Mouse (Mus musculus) left cerebral cortex, postnatal 14 days (tissue): ENCODE data around the gene Kirrel. TPM values are rescaled to one million over a fixed set of nuclear protein-coding genes. Genes with fewer than 3 reads are reported as not detected.

ENCODE experiments used
- DNase-seq, 2 experiments: peaks; one replicate each; pipeline ENCODE4 v3.0.0; 2021 to 2022; ENCODE audit warnings: low spot score in 2 of 2, mixed read lengths in 1 of 2
- intact Hi-C: fragments of 180-260 bp; cut with DNase I; formaldehyde crosslinking; loops from one replicate; pipeline ENCODE4 v1.15.1; 2025
- long read RNA-seq, 2 experiments: library from polyadenylated mRNA; stranded (forward); transcript quantifications; one replicate each; pipeline ENCODE4 v2.0.0; 2021
- total RNA-seq, 2 experiments: library from RNA; stranded (reverse); gene quantifications; 2 replicates each; pipeline ENCODE4 v1.2.3; 2021

The Kirrel gene
- total RNA-seq = 1 to 10 TPM; 4.2 to 5.2 TPM
- long read RNA-seq, experiment 1 = 0 reads
- long read RNA-seq, experiment 2, partial matches to known transcripts = 0 of 1 reads
- long read RNA-seq, experiment 2, other reads (novel, unspliced or antisense) = 1 of 1 reads

DNA sequence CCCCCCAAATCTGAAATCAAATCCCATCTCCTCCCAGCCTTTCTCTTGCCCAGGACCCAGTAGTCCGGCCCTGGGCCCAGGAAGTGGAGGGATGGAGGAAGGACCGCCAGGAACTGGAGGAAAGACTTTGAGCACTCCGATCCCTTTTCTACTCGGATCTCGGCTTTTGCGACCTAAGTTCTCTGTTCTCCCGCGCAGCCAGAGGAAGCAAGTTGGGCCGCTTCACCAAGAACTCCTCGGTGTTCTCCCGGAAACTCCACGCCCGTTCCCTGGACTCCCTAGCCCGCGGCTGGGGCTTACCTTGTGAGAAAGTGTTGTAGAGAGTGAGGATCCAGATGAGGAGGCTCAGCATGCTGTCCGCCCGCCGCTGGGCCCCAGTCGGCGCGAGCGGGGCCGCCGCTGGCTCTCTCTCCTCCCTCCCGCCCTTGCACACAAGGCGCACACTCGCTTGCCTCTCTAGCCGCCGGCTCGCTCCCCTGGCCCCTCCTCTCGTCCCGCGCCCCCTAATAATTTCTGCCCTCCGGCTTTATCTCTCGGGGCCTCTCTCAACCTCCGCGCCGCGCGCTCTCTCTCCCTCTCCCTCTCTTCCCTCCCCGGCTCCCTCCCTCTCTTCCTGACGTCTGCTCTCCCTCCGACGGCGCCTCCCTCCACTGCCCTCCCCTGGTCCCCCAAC is at the start of gene Kirrel:
Gene Kirrel, minus strand, starts transcription at position 652 of the 673 bp plus-strand sequence.
- intact Hi-C loops = no loop called here
- peak in 1 of 2 experiments; percentile 62 for DNase-seq

DNA sequence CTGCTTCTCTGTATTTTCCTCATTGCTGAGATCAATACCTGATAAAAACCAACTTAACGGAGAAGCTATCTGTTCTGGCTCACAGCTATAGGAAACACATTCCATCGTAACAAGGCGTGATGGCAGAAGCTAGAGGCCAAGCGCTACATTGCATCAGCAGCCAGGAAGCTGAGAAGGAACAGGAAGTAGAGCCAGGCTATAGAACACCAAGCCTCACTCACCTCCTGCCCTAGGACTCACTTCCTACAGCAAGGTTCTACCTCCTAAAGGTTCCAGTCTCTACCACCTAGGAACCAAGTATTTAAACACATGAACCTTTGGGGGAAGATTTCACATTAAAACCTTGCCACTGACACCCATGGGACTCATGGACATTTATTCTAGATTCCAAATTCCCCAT is 49.1 kb upstream of the Kirrel start:
- intact Hi-C loops = no loop called here

DNA sequence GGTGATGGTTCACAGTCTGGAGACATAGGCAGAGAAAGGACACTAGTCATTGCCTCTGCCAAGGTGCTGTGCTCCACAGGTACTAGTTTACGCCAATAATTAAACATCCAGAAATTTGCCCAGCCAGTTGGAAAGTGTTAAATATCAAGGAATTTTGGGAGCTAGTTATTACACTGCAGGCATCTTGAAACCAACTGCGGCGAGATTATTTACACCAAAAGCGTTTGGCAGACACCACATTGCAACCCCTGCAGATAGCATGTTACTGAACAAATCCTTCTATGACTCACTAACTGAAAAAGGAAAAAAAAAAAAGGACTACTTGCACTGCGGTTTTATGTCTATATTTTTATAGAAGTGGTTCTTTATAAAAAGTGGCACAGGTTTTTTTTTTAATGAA is 47.8 kb upstream of the Kirrel start:
- DNase-seq = no peak
- intact Hi-C loops = no loop called here

More for the DNA sequence above, 49.1 kb upstream of the Kirrel start:
- DNase-seq = no peak

DNA sequence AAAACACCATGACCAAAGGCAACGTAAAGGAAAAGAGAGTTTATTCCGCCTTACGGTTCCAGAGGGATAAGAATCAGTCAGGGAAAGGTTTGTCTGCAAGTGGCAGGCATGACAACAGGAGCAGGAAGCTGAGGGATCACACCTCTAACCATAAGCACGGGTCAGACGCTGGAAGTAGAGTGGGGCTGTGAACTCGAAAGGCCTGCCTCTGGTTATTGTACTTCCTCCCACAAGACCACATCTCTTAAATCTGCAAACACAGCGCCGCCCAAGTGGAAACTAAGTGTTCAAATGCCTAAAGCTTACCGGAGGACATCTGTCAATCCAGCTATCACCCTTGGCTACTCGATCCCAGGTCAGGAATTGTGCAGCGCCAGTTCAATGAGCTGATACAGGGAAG is 40.6 kb upstream of the Kirrel start:
- DNase-seq = no peak
- intact Hi-C loops = no loop called here

DNA sequence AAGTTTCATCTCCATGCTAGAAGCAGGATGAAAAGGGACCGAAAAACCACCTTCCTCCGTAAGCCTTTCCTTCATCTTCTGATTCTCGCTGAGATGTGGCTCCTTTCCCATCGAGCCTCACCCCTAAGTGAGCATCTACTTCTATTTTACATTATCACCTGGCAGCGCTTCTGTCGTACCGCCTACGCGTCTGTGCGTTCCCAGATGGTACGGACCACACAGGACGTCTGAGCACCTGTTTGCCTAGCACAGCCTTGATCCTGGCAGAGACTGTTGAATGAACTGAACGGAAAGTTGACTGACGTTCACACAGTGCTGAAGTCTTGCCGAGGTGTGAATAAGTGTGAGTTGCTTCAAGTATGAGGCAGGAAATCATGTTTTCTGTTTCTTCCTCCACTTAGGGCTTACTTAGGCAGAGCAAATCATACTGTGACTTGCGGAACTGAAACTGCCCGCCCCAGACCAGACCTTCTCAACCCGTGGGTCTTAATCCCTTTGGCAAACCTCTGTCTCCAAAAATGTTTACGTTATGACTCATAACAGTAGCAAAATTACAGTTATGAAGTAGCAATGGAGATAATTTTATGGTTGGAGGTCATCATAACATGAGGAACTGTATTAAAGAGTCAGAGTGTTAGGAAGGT is 39.8 kb upstream of the Kirrel start:
- DNase-seq = peak; percentile 18 to 37
- intact Hi-C loops = no loop called here

DNA sequence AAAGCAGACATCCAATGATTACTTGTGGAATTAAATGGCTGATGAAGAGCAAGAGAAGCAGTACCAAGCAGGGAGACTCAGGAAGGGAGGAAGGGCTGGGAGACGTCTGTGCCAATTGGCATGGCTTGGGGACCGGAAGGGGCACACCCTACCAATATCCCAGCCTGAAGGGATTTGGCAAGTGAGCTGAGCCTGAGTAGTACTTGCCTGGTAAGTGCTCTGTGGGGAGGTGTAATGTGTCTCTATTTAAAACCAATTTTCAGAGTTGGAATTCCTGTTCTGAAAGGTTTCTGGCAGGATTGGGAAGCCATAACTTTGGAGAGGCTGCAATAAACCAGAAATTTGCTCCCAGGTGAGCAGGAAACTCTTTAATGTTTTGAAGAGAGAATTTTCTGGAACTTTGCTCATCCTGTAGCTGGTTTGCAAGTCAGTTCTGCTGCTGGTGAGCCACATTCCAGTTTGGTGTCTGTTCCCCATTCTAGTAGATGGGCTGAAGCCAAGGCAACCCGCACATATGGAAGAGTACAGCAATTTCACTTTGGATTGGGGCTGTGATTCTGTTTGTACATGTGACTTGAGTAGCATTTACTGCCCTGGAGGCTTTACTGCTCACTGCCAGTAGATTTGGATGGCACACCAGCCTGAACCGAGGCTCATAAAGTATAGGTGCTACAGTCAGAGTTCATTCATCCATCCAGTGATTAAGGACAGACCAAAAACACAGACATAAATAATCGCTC is 32.0 kb upstream of the Kirrel start:
- DNase-seq = no peak
- intact Hi-C loops = no loop called here

DNA sequence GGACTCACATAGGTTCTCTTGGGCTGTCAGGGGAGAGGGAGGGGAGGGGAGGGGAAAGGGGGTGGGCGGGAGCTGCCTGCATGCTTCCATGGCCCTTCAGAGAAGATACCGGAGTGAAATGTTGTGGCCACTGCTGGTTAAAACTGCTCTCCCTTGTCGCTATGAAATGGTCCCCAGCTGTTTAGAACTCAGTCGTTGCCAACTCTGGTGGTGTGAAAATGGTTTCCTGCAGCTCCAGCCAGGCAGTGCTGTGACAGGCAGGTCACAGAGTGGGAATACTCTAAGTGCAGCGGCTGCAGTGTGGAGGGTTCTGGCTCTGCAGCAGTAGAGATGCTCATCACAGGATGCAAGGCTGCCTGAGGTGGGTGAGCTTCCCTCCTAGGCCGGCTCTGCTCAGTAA is 22.1 kb upstream of the Kirrel start:
- DNase-seq = no peak
- intact Hi-C loops = no loop called here

DNA sequence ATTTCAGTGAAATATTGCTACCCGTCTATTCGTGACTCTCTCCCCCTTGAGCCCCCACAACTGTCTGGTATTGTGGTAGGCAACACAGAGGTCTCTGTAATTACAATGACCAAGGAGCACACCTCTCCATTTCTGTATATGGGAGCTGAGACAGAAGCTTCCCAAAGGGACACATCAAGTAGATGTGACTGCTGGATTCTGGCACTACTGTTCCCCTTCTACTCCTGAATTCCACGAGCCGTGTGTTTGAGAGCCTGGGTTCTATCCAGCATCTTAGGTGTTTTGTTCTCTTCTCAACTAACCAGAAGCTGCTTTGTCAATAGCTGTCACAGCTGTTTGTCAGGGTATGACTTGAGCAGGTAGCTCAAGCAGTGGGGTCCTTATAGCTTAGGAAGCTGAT is 20.5 kb upstream of the Kirrel start:
- no peak for DNase-seq
- intact Hi-C loops = no loop called here

DNA sequence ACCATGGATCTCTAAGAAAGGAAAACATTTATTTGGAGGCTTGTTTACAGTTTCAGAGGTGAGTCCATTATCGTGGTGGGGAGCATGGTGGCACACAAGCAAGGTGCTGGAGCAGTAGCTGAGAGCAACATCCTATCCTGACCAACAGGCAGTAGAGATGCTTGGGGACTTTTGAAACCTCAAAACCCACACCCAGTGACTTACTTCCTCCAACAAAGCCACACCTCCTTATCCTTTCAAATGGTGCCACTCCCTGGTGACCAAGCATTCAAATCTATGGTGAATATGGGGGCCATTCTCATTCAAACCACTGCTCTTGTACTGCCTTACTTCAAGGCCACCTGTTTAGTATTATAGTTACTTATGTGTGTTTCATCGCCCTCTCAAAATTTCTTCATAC is 20.0 kb upstream of the Kirrel start:
- no peak for DNase-seq
- intact Hi-C loops = no loop called here

DNA sequence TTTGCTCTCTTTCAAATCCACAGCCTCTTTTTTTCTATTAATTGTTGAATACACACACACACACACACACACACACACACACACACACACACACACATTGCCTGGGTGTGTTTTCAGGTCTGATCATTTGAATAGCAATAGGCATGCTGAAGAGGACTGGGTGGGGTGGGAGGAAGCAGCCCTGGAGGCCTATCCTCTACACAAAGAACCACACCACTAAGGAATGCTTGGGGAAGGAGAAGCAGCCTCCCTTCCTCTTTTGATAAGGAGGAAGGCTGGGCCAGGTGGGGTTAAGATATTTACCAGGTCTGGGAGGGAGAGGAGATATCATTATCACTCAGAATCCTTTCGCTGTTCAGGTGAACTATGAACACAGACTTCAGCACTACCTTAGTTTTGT is 19.2 kb upstream of the Kirrel start:
- intact Hi-C loops = no loop called here
- no peak for DNase-seq

DNA sequence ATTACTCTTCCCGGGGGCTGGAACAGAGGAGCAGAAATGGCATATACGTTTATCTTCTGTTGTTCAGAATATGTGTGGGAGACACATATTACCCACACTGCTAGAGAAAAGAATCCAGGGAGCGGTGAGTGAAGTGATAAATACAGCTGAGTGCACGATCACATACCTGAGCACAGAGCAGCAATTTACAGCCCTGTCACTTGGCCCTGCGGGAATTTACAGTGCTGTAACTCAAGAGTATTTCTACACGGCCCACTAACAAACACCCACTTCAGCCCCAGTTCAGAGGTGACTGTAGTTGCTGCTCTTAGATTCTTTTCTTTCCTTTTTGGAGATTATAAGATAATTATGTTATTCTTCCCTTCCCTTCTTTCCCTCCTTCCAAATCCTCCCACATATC is 18.8 kb upstream of the Kirrel start:
- intact Hi-C loops = no loop called here
- no peak for DNase-seq

DNA sequence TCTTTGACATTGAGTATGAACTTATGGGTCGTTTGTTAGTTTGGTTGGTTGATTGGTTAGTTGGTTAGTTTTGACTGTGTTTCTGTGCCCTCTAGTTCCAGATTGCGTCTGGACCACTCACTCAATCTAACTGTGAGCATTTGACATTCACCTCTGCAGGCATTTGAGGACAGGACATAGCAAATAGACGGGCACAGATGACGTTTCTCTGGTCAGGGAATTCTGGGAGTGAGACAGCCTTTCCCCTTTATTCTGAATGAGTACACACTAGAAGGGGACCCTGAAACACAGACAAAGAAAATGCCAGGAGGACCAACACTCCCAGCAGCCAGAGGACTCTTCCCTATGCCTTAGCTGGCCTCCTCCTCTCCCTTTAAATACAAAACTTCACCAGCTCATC is 2.1 kb upstream of the Kirrel start:
- no peak for DNase-seq
- intact Hi-C loops = loop anchor here (5.0 kb wide), 1 partner anchor 144 kb away; no protein-coding TSS in a partner anchor

DNA sequence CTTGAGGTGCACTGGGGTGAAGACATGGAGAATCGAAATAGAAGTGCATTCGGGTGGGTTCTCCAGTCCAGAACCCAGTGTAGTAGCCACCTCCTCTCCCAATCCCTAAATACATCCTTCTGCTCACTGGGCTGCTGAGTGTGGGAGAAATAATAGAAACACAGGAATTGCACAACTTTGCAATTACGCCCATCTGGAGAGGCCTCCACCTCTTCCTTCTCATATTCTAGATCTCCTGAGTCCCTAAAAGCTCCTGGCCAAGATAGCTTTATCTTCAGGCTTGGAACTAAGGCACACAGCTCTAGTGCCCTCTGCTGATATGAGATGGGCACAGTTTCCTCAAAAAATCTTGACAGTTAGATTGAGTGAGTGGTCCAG is 880 bp upstream of the Kirrel start:
- intact Hi-C loops = loop anchor here (1.0 to 5.0 kb wide), 2 partner anchors 85 to 143 kb away; no protein-coding TSS in a partner anchor

DNA sequence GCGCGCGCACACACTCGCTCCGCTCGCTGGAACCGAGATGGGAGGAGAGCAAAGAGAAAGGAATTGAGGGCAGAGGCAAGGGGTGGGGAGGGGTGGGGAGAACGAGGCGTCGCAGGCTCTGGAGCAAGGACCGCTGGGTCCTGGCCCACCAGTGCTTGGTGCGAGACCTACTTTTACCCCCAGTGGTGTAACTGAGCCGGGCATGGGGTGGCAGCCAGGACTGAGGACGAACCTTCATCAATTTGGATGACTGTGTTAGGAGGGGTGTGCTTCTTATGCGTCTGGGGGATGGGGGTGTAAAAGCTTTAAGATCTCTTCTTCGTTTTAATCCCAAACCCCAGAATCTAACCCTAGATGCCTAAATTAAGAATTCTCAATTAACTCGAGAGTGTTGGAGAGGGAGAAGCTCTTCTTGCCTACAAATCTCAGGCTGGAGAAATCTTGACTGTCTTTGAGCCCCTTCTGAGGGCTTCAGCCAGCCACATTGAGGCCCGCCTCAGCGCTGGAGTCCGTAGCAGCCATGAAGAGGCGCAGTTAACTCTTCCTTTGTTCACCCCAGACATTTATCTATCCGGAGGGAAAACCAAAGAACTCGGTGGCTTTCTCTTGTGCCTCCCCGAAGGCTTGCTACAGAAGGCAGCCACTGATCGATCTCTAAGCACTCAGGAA is 356 bp upstream of the Kirrel start:
- DNase-seq = no peak

More for the DNA sequence above, 880 bp upstream of the Kirrel start:
- DNase-seq = peak in 1 of 2 experiments; percentile 50

DNA sequence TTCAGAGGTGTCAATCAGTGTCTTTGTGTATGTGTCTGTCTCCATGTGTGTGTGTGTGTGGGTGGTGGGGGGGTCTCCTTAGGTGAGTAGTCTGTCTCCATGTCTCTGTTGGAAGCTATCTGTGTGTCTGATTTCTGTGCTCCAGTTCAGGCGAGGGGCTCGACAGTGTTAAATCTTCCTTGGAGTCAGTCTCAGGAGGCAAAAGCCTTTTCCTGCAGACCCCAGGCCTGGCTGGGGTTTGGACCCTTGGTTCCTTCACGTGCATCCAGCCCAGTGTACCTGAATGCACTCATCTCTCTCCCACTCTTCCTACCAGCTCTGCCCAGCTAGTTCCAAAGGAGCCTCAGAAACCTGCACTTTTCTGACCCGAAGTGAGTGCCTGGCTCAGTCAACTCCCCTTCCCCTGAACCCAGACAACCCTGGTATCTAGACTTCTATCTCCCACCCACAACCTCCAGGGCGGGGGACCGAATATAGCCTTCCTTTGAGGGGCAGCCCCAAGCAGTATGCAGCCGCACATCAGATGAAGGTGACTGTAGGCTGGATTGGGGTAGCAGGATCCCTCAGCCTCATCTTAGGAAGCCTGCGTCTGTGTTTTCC is 961 bp downstream of the Kirrel start:
- DNase-seq = no peak
- intact Hi-C loops = no loop called here

More for the DNA sequence above, 356 bp upstream of the Kirrel start:
- intact Hi-C loops = loop anchor here (1.0 to 5.0 kb wide), 2 partner anchors 85 to 143 kb away; no protein-coding TSS in a partner anchor

DNA sequence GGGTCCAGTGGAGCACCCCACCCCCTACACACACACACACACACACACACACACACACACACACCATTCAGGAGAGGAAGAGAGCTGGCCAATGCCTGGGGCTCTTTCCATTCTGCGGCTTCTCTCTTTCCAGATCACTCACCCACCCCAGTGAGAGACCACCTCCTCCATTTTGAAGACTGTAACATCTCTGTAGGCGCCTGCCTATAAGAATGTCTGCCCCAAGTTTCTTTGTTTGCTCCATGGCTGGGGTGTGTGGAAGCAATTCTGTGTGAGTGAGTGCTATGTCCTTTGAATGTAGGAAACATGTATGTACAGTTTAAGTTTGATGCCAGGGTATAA is 1.5 kb downstream of the Kirrel start:
- intact Hi-C loops = no loop called here
- DNase-seq = no peak

DNA sequence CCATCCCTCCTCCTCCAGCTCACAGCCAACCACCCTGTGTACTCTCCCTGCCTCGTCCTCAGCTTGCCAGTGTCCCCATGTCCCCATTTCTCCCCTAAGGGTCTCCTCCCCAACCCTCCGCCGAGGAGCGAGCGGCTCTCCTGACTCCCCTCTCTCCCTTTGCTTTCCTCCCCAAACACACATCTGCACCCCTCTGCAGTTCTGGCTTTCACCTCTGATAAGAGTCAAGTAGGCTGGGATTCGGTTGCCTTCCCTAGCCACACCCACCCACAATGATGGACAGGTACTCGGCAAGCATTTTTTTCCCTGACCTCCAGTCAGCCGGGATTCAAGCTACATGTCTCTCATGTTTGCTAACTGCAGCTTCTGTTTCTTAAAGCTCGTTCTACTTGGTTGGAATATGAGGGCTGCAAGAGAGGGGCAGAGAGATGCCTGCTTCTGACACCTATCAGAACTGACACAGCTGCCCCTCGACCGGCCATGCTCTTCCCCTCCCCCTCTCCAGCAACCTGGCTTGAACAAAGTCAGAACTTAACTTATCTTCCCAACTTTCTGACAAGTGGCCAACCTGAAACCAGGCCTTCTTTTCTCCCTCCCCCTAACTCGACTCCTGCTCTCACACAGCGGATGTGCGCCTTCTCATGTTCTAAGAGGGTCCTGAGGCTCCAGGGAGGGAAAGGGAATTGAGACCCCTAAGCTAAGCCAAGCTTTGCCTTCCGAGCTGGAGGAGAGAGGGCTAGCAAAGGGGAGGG is 2.0 kb downstream of the Kirrel start:
- no peak for DNase-seq
- intact Hi-C loops = no loop called here

DNA sequence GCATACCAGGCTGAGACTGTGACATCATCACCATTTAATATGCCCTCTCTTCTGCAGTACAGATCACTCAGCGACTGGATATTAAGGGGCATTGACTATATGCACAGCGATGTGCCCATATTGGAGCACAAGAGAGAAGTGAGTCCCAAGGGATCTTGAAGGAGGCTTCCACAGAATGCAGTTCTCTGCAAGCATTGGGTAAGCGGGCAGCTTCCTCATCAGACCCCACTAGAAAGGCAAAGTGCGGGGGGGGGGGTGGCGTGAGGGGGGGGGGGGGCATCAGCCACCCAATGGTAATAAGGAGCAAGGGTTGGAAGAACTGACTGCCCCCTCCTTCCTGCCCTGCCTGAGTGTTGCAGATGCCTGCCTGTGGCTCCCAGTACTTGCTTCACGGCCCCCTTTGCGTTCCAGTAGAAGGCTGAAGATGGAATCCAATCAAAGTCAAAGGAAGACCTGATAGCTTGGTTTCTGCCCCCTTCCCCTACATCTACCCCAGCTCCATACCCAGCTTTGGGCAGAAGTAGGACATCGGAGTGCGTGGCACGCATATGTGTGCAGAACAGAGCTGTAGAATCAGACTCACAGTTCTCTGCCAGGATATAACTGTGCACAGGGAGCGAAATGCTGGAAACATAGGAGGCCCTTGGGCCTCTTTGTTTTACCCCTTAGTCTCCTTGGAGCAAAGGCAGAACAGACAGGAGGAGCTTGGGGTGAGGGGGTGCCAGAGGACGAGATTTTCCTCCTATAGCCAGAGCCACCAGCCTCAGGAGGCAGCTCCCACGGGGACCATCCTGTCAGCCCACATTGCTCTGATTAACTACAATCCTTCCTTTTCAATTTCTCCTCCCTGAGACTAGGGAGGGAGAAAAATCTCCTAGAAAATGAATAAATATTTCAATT is 3.1 kb downstream of the Kirrel start:
- DNase-seq = no peak
- intact Hi-C loops = no loop called here
